Mouse (Mus musculus): ENCODE data around the gene Gatb.

- TF ChIP-seq CTCF (IDR thresholded peaks at IDR 0.05; ENCODE audit: low read depth, low read length) (no peak), POLR2A (IDR thresholded peaks at IDR 0.05; ENCODE audit: borderline replicate concordance, low read depth, low read length) (no peak)
Observed at GRCm38 (mm10) chr3:85635591-85635990, 61.7 kb downstream of the Gatb start.

All from bone marrow macrophage, adult 2 months (primary cell).